Mouse (Mus musculus) midbrain, embryonic 15.5 days (tissue): Measurements from ENCODE around the gene Slc6a6. TPM values are rescaled to one million over a fixed set of nuclear protein-coding genes. Genes with fewer than 3 reads are reported as not detected.
A peak's percentile ranks its signal among the peaks of the same experiment; 100 is the strongest.

Experiments
- ATAC-seq: fragments of 200-750 bp; cut with Nextera tagmentation; replicated peaks from 2 replicates; pipeline ENCODE4 v1.8.0; 2017; ENCODE audit warnings: moderate TSS enrichment
- H3K27ac ChIP-seq: fragments of 300-500 bp; sonication (generic); 2 replicates; pipeline ENCODE4 v1.5.1; 2015; ENCODE audit warnings: mild to moderate bottlenecking, inconsistent platforms
- H3K27me3 ChIP-seq: fragments of 300-500 bp; sonication (generic); replicated peaks from 2 replicates; pipeline ENCODE4 v1.6.1; 2015; ENCODE audit warnings: inconsistent platforms
- H3K36me3 ChIP-seq: fragments of 300-500 bp; sonication (generic); replicated peaks from 2 replicates; pipeline ENCODE4 v1.6.1; 2015; ENCODE audit warnings: inconsistent platforms
- H3K4me1 ChIP-seq: fragments of 300-500 bp; sonication (generic); 2 replicates; pipeline ENCODE4 v1.6.1; 2015; ENCODE audit warnings: inconsistent platforms
- H3K4me2 ChIP-seq: fragments of 300-500 bp; sonication (generic); 2 replicates; pipeline ENCODE4 v1.6.1; 2015; ENCODE audit warnings: inconsistent platforms, mild to moderate bottlenecking, moderate library complexity
- H3K4me3 ChIP-seq: fragments of 300-500 bp; sonication (generic); 2 replicates; pipeline ENCODE4 v1.5.1; 2015; ENCODE audit warnings: mild to moderate bottlenecking, inconsistent platforms
- H3K9ac ChIP-seq: fragments of 300-500 bp; sonication (generic); 2 replicates; pipeline ENCODE4 v1.6.1; 2015; ENCODE audit warnings: mild to moderate bottlenecking, inconsistent platforms
- H3K9me3 ChIP-seq: fragments of 300-500 bp; sonication (generic); 2 replicates; pipeline ENCODE4 v1.6.1; 2016; ENCODE audit warnings: inconsistent platforms
- WGBS: fragments of 180-500 bp; shearing (Covaris S2); methylation state at CpG from one replicate; pipeline ENCODE4 v1.1.7; 2015; ENCODE audit warnings: mixed read lengths; 5-methylcytosine and 5-hydroxymethylcytosine counted together
- polyA plus RNA-seq: library from polyadenylated mRNA; unstranded; fragments of >200 nt; fragmentation: Nextera tagmentation; extraction: Ambion mirVana; gene quantifications from 2 replicates; pipeline ENCODE4 v1.2.1, GENCODE M21; 2015

The Slc6a6 gene
- polyA plus RNA-seq, 1 experiment from 2014 or later: 123 TPM

- Histone ChIP-seq H3K27ac (no peak overlapping the region), H3K9ac (no peak overlapping the region), H3K27me3 (no peaks in the 10 kb centered on the region), H3K4me3 (no peak overlapping the region), H3K36me3 (peaks cover 37% of the 10 kb centered on the region), H3K4me2 (no peak overlapping the region), H3K4me1 (no peaks in the 10 kb centered on the region), H3K9me3 (no peaks in the 10 kb centered on the region)
- no peak for ATAC-seq
- 14% methylated on average over 5 of the region's 5 CpGs for WGBS
Observed at GRCm38 (mm10) chr6:91738058-91738457, 54.2 kb downstream of the Slc6a6 start.

GRCm38 (mm10) chr6:91741046-91741445 lies 57.2 kb downstream of the Slc6a6 start:
- Histone ChIP-seq H3K36me3 (peaks cover 45% of the 10 kb centered on the region), H3K9ac (no peak overlapping the region), H3K4me1 (no peaks in the 10 kb centered on the region), H3K4me3 (no peak overlapping the region), H3K27me3 (no peaks in the 10 kb centered on the region), H3K4me2 (no peak overlapping the region), H3K27ac (no peak overlapping the region), H3K9me3 (no peaks in the 10 kb centered on the region)
- ATAC-seq: peak; percentile 74; the same call in 1 of the 2 replicates
- WGBS: 62% methylated on average over 11 of the region's 11 CpGs

- H3K9me3 ChIP-seq: no peaks in the 10 kb centered on the region
- 82% methylated on average over 3 of the region's 3 CpGs for WGBS
- H3K4me1 ChIP-seq: no peaks in the 10 kb centered on the region
- no peak overlapping the region for H3K27ac ChIP-seq
- H3K36me3 ChIP-seq: peaks cover 40% of the 10 kb centered on the region
- ATAC-seq: no peak
- H3K4me3 ChIP-seq: no peak overlapping the region
- no peak overlapping the region for H3K4me2 ChIP-seq
- no peaks in the 10 kb centered on the region for H3K27me3 ChIP-seq
- no peak overlapping the region for H3K9ac ChIP-seq
Observed at GRCm38 (mm10) chr6:91742466-91742865, 58.6 kb downstream of the Slc6a6 start.

GRCm38 (mm10) chr6:91742995-91743394 lies 59.1 kb downstream of the Slc6a6 start:
- no peak for ATAC-seq
- no peak overlapping the region for H3K4me2 ChIP-seq
- H3K9ac ChIP-seq: no peak overlapping the region
- 78% methylated on average over 8 of the region's 8 CpGs for WGBS
- H3K9me3 ChIP-seq: no peaks in the 10 kb centered on the region
- no peaks in the 10 kb centered on the region for H3K27me3 ChIP-seq
- no peak overlapping the region for H3K27ac ChIP-seq
- H3K36me3 ChIP-seq: peaks cover 43% of the 10 kb centered on the region
- H3K4me3 ChIP-seq: no peak overlapping the region
- H3K4me1 ChIP-seq: no peaks in the 10 kb centered on the region

- no peak overlapping the region for H3K4me2 ChIP-seq
- no peak overlapping the region for H3K27ac ChIP-seq
- no peaks in the 10 kb centered on the region for H3K9me3 ChIP-seq
- H3K36me3 ChIP-seq: peaks cover 50% of the 10 kb centered on the region
- no peaks in the 10 kb centered on the region for H3K27me3 ChIP-seq
- WGBS: 61% methylated on average over 4 of the region's 4 CpGs
- no peaks in the 10 kb centered on the region for H3K4me1 ChIP-seq
- ATAC-seq: no peak
- no peak overlapping the region for H3K9ac ChIP-seq
- H3K4me3 ChIP-seq: no peak overlapping the region
Observed at GRCm38 (mm10) chr6:91743886-91744285, 60.0 kb downstream of the Slc6a6 start.

GRCm38 (mm10) chr6:91745246-91745645 lies 61.4 kb downstream of the Slc6a6 start:
- no peaks in the 10 kb centered on the region for H3K4me1 ChIP-seq
- H3K9me3 ChIP-seq: no peaks in the 10 kb centered on the region
- 87% methylated on average over 3 of the region's 3 CpGs for whole genome bisulfite sequencing
- H3K36me3 ChIP-seq: peaks cover 51% of the 10 kb centered on the region
- ATAC-seq: no peak
- no peak overlapping the region for H3K4me3 ChIP-seq
- H3K9ac ChIP-seq: no peak overlapping the region
- H3K27me3 ChIP-seq: no peaks in the 10 kb centered on the region
- no peak overlapping the region for H3K27ac ChIP-seq
- H3K4me2 ChIP-seq: no peak overlapping the region

- Histone ChIP-seq H3K9ac (no peak overlapping the region), H3K27me3 (no peaks in the 10 kb centered on the region), H3K4me1 (no peaks in the 10 kb centered on the region), H3K9me3 (no peaks in the 10 kb centered on the region), H3K4me2 (no peak overlapping the region), H3K27ac (no peak overlapping the region), H3K36me3 (peaks cover 55% of the 10 kb centered on the region), H3K4me3 (no peak overlapping the region)
- 81% methylated on average over 7 of the region's 7 CpGs for WGBS
- ATAC-seq: no peak
Observed at GRCm38 (mm10) chr6:91745947-91746582, 62.2 kb downstream of the Slc6a6 start.

GRCm38 (mm10) chr6:91746776-91747175 lies 62.9 kb downstream of the Slc6a6 start:
- Histone ChIP-seq H3K36me3 (peaks cover 54% of the 10 kb centered on the region), H3K4me3 (no peak overlapping the region), H3K4me1 (no peaks in the 10 kb centered on the region), H3K4me2 (no peak overlapping the region), H3K27ac (no peak overlapping the region), H3K9ac (no peak overlapping the region), H3K27me3 (no peaks in the 10 kb centered on the region), H3K9me3 (no peaks in the 10 kb centered on the region)
- no peak for ATAC-seq
- WGBS: 84% methylated on average over 5 of the region's 5 CpGs

- Histone ChIP-seq H3K27ac (no peak overlapping the region), H3K9ac (no peak overlapping the region), H3K27me3 (no peaks in the 10 kb centered on the region), H3K9me3 (no peaks in the 10 kb centered on the region), H3K4me2 (no peak overlapping the region), H3K4me3 (no peak overlapping the region), H3K36me3 (peaks cover 43% of the 10 kb centered on the region), H3K4me1 (no peaks in the 10 kb centered on the region)
- whole genome bisulfite sequencing: 65% methylated on average over 3 of the region's 3 CpGs
- ATAC-seq: no peak
Observed at GRCm38 (mm10) chr6:91750976-91751375, 67.1 kb downstream of the Slc6a6 start.

GRCm38 (mm10) chr6:91752884-91753283 lies 69.0 kb downstream of the Slc6a6 start:
- no peak overlapping the region for H3K27ac ChIP-seq
- peaks cover 47% of the 10 kb centered on the region for H3K36me3 ChIP-seq

GRCm38 (mm10) chr6:91754098-91754497 lies 70.2 kb downstream of the Slc6a6 start:
- Histone ChIP-seq H3K36me3 (peaks cover 36% of the 10 kb centered on the region), H3K27me3 (no peaks in the 10 kb centered on the region), H3K4me1 (no peaks in the 10 kb centered on the region), H3K4me3 (no peak overlapping the region), H3K4me2 (no peak overlapping the region), H3K9ac (no peak overlapping the region), H3K27ac (no peak overlapping the region), H3K9me3 (no peaks in the 10 kb centered on the region)
- WGBS: 29% methylated on average over 6 of the region's 6 CpGs
- no peak for ATAC-seq

More at GRCm38 (mm10) chr6:91752884-91753283, 69.0 kb downstream of the Slc6a6 start:
- no peaks in the 10 kb centered on the region for H3K9me3 ChIP-seq
- 50% methylated on average over 8 of the region's 8 CpGs for WGBS
- H3K27me3 ChIP-seq: no peaks in the 10 kb centered on the region
- no peak for ATAC-seq
- H3K4me2 ChIP-seq: no peak overlapping the region
- no peaks in the 10 kb centered on the region for H3K4me1 ChIP-seq
- H3K9ac ChIP-seq: no peak overlapping the region; the same call in 1 of the 2 replicates
- no peak overlapping the region for H3K4me3 ChIP-seq

- Histone ChIP-seq H3K4me2 (no peak overlapping the region), H3K4me3 (no peak overlapping the region), H3K27ac (no peak overlapping the region), H3K9ac (no peak overlapping the region), H3K27me3 (no peaks in the 10 kb centered on the region), H3K36me3 (peaks cover 31% of the 10 kb centered on the region), H3K9me3 (no peaks in the 10 kb centered on the region), H3K4me1 (no peaks in the 10 kb centered on the region)
- no peak for ATAC-seq
- WGBS: 75% methylated on average over 12 of the region's 12 CpGs
Observed at GRCm38 (mm10) chr6:91754845-91755244, 71.0 kb downstream of the Slc6a6 start.

- no peaks in the 10 kb centered on the region for H3K4me1 ChIP-seq
- 85% methylated on average over 9 of the region's 9 CpGs for WGBS
- H3K27me3 ChIP-seq: no peaks in the 10 kb centered on the region
- H3K36me3 ChIP-seq: peaks cover 5% of the 10 kb centered on the region
- H3K27ac ChIP-seq: no peak overlapping the region
- H3K9ac ChIP-seq: no peak overlapping the region
- no peak overlapping the region for H3K4me2 ChIP-seq
- no peak overlapping the region for H3K4me3 ChIP-seq
- no peaks in the 10 kb centered on the region for H3K9me3 ChIP-seq
- 0 out of 2 replicates have a peak, but pooled peaks have one; percentile 43 for ATAC-seq
Observed at GRCm38 (mm10) chr6:91762051-91762742, 78.3 kb downstream of the Slc6a6 start.
